Mouse (Mus musculus): ENCODE data around the gene Fstl5. TPM values are rescaled to one million over a fixed set of nuclear protein-coding genes. Genes with fewer than 3 reads are reported as not detected.

Gene Fstl5
- total and polyA plus RNA-seq, 2 experiments from 2014 or later: 0.04 TPM; not detected in 1

DNA sequence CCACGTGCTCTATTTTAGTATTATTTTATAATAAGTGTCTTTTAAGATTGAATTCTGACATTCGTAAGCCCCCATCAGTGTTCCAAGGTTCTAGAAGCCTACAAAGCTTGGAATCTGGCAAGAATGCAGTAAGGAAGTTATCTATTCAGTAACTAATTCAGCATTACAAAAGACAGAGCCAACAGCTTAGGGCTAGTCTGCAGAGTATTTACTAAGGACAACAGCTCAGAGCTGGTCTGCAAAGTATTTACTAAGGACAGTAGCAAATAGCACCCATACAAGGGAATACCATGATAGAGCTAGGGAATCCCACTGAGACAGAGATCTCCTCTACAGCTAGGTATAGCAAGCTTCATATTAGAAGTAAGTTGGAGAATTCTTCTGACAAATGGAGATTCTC lies 665.2 kb downstream of the Fstl5 start:
- DNase-seq (ENCODE audit: low spot score) (no peak), ATAC-seq (ENCODE audit: insufficient read depth, low read depth) (no peak)
- Histone ChIP-seq H3K36me3 (replicated peaks; ENCODE audit: control insufficient read depth, insufficient read depth, low read length) (no peaks in the 10 kb centered on the region), H3K9me3 (replicated peaks; ENCODE audit: control insufficient read depth, low read length) (no peaks in the 10 kb centered on the region), H3K27me3 (ENCODE audit: control insufficient read depth, insufficient read depth, low read length) (no peaks in the 10 kb centered on the region), H3K27ac (ENCODE audit: low read depth) (no peak overlapping the region), H3K4me3 (ENCODE audit: low read depth, low read length) (no peak overlapping the region), H3K9ac (replicated peaks; ENCODE audit: low read depth, low read length) (no peak overlapping the region), H3K4me1 (ENCODE audit: control insufficient read depth, insufficient read depth) (no peaks in the 10 kb centered on the region), H3K4me2 (ENCODE audit: low read depth, low read length) (no peak overlapping the region)
- WGBS: 81% methylated on average over 2 of the region's 2 CpGs
- TF ChIP-seq EP300 (IDR thresholded peaks at IDR 0.05; ENCODE audit: low read depth) (no peak), CTCF (IDR thresholded peaks at IDR 0.05; ENCODE audit: low read depth) (no peak)

Other genes starting within 250 kb of the Fstl5 start
- 20.2 and 48.5 TPM in 2 replicates for gene Golim4, start 117.3 kb upstream of the Fstl5 start, total RNA-seq (2014; rRNA removed; ENCODE audit: low replicate concordance)
- 24.5 and 24.7 TPM in 2 replicates for gene Golim4, start 117.3 kb upstream of the Fstl5 start, polyA plus RNA-seq (2015; fragmentation: Nextera tagmentation; extraction: Ambion mirVana)

Data from heart, postnatal 0 days (tissue).